Mouse (Mus musculus): Measurements from ENCODE around the gene Cnp.
"Not testable (repeated sequence)": the region's sequence is repeated elsewhere in the genome, so short reads cannot be mapped to it uniquely, and the experiment has no call there.

Gene Cnp

DNA sequence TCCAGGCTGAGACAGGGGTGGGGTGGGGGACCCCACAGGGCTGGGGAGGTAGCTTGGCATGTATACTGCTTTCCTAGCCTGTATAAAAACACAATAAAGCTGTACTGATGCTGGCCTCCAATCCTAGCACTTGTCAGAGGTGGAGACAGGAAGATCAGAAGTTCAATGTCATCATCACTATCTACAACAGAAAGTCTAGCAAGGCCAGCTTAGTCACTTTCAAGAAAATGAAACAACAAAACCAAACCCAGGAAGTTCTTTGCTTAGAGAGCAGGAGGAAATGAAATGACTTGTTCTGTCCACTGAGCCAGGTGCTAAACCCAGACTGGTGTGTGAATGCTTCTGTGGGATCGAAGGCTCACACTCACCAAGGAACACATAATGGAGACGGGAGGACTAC lies 13.8 kb downstream of the Cnp start:
- DNase-seq (ENCODE audit: low spot score in 2 of 2), result no peak

DNA sequence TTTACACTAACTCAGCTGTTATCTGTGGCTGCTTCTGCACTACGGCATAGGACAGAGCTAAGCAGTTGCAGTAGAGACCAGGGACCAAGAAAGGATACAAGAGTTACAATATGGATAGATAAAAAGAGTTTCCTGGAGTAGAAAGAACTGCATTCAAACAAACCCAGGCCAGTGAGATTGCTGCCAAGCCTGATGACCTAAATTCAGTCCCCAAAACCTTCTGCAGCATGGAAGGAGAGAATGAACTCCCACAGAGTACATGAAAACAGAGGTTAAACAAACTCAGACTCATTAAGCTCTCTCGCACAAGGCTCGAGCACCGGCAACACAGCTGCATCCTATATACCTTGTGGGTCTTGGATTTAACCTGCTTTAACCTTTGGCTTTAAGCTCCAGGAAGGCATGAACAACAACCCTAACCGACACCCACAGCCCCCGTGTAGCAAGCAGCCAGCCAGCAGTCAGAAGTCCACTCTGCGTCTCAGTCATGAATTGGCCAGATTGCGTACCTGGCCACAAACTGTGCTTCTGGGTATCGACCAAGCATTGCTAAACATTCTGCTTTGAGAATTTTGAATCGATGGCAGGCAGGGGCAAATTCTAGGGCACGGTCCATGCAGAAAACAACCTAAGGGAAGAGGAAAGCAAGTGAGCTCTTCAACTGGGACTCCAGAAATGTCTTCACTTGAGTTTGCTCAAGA lies 17.8 kb downstream of the Cnp start:
- no peak for DNase-seq (ENCODE audit: low spot score in 2 of 2)

DNA sequence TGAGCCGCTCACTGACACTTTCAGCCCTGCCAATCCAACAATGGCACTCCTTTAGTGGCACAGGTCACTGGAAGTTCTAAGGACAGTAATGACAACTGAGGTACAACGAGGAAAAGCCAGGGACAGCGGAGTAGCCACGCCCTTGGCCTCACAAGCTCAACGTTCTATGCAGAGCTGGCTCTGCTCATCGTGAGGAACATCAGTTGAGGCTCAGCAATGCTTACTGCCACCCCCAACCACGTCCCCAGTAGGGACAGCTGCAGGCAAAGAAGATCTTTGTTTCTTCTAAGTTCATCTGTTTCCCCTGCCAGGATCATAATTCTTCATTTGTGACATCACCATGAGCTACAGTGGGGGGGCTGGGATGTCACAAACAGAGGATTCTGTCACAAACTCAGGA lies 19.9 kb downstream of the Cnp start:
- no peak for DNase-seq (ENCODE audit: low spot score in 2 of 2)

DNA sequence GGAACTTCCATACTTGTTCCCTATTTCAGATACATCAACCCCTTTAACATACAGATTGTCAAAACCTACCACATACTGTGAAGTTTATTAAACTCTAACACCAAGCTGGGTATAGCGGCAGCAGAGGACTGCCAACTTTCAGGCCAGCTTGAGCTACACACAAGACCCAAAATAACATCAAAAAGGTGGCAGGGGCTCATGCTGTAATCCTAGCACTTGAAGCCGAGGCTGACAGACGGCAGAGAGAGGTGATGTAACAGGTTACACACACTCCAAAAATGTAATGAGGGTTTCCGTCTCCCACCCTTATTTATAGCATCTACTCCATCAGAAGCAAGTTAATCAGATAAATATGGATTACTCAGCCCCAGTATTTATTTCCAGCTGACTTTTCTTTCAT lies 20.8 kb downstream of the Cnp start:
- no peak for DNase-seq (ENCODE audit: low spot score in 2 of 2)

DNA sequence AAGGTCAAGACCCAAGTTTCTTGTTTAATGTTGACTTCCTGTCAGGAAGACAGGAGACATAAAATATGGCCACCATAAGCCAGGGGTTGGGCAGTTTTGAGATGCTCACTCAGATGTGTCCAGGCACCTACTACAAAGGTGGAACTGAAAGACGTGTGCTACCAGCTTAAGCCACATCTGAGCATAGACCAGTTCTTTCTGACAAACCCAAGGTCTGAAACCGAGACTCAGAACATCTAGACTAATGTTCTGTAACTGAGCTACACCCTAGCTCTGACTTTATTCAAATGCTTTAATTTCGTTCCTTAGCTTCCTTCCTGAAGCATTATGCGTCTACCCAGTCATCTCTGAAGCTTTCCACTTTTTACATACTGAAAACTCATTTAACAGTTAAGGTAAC lies 23.4 kb downstream of the Cnp start:
- DNase-seq (ENCODE audit: low spot score in 2 of 2), result no peak

DNA sequence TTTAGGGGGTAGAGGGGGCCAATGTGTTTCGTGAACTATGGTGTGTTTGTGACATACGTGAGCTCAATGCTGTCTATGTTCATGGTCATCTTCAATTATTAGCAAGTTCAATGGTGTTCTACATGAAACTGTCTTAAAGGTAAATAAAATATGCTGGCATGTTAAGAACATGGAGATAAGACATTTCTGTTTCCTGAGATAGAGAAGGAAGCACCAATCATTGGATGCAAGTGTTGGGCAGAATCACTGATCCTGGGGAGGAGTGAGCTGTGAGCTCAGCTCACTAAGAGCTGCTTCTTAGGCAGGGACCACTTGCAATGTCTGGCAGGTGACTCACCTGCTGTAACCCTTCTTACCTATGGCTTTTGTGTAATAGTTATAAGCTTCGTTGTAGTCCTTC lies 26.7 kb downstream of the Cnp start:
- no peak for DNase-seq (ENCODE audit: low spot score in 2 of 2)

DNA sequence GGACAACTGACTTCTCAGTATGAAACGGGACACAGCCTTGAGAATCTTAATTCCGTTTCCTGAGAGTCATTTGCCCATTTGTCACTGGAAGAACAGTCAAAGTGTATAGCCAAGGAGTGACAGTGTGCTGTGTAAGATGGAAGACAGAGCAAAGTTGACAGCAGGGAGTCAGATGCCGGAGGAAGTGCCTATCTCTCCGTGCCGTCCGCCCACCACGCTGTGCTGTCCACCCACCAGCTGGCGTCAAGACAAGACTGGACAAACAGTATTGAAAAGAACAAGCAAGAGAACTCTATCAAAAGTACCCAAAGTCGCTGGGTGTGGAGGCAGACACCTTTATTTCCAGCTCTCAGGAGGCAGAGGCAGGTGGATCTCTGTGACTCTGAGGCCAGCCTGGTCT lies 28.5 kb downstream of the Cnp start:
- DNase-seq (ENCODE audit: low spot score in 2 of 2), result no peak

DNA sequence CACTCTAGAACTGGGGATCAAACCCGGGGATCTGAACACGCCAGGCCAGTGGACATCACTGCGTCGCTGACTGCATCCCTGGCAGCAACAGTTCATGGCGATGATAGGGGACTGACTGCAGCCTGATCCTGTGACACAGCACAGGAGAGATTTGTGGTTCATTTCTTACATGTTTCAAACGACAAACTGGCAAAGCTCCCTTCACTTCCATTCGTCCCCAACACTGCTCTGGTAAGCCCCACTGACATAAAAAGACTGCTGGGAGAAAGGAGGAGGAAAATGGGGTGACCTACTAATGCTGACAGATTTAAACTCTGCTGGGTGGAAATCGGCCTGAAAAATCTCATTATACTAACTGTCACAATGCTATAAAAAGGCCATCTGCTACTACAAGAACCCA lies 29.1 kb downstream of the Cnp start:
- no peak for DNase-seq (ENCODE audit: low spot score in 2 of 2)

DNA sequence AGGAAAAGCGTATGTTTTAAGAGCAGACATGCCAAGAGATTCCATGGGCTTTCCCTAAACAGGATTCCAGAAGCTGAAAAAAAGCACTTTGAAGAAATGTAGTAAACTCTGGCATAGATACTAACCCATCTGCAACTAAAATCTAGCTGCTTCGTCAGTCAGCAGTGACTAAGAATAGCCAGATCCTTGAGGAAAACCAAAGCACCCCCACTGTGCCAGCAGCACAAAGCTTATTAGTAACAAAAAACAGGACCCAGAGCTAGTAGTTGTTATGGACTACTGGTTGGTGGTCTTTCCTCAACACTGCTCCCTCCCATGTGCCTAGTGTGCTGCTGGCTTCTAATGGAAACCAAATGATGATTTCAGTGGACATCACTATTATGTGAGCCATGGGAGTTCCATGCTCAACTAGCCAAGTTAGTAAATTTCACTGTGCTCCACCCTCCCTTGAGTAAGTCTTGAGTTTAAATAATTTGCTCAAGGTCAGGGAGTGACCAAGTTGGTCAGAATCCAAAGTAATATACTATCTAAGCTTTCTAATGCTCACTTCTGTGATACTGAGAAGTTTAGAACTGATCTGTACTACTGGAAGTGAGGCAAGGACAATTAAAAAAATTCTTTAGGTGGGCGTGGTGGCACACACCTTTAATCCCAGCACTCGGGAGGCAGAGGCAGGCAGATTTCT lies 29.8 kb downstream of the Cnp start:
- no peak for DNase-seq (ENCODE audit: low spot score in 2 of 2)

DNA sequence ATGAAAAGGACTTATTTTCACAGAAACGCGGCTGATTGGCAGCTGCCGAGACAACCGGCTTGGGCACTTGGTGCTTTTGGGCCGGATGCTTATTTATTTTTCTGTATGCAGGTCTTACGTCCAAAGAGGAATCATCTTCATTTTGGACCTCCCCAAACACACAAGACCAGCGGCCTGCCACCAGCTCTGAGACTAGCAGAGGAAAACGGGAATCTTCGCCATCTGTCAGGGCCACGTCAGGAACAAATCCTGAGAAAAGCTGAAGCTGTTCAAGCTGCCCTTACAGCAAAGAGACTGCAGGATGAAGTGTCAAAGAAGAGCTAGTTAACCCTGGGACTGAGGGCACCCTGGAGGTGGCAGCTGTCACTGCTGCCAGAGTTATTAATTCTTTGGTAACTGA lies 30.7 kb downstream of the Cnp start:
- no peak for DNase-seq (ENCODE audit: low spot score in 2 of 2)

DNA sequence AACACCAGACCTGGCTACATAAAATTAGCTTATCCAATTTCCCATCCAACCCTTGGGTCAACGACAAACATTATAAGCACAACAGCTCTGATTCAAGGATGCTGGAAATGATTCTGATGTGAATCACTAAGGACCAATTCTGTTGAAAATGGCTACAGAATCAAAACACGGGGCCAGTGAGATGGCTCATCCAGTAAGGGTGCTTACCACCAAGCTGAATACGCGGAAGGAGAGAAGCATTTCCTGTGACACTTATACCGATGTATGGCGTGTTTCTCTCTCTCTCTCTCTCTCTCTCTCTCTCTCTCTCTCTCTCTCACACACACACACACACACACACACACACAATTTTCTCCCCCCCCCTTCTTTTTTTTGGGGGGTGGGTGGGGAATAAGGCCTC lies 32.4 kb downstream of the Cnp start:
- no peak for DNase-seq (ENCODE audit: low spot score in 2 of 2)

DNA sequence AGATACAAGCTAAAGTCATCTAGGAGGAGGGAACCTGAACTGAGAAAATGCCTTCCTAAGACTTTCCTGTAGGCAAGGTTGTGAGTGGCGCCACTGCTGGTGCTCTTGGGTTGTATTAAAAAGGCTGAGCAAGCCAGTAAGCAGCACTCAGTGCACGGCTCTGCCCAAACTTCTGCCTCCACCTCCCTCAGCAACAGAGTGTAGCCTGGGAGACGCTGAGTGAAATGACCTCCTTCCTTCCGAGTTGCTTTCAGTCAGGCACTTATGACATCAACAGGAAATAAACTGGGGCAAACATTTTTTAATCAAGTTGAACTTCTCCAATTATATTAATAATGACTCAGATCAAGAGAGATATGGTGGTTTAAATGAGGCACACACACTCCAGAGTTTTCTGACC lies 34.1 kb downstream of the Cnp start:
- DNase-seq (ENCODE audit: low spot score in 2 of 2), result no peak

DNA sequence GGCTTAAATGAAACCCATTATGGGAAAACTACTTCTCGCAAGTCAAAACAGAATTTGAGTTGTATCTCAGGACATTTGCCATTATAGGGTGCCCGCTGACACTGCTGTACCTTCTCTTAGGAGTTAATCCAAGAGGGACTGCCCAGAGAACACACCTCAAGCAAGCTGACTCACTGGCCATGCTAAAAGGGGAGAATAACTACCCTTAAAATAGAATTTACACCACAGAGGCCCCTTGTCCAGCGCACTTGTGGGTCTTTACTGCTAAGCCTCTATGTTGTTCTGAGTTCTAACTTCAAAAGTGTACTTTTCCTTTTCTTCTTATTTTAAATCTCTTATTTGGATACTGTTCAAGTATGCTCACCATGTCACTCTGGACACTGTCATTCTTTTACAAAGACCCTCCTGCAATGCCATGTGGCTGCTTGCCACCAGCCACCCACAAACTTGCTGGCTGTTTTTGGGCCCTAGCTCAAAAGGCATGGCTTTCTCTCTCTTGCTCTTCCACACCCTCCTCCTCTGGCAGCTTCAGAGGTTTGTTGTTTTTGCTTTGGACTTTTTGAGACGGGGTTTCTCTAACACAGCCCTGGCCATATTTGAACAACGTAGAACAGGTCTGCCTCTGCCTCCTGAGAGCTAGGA lies 34.8 kb downstream of the Cnp start:
- DNase-seq (ENCODE audit: low spot score in 2 of 2), result no peak

DNA sequence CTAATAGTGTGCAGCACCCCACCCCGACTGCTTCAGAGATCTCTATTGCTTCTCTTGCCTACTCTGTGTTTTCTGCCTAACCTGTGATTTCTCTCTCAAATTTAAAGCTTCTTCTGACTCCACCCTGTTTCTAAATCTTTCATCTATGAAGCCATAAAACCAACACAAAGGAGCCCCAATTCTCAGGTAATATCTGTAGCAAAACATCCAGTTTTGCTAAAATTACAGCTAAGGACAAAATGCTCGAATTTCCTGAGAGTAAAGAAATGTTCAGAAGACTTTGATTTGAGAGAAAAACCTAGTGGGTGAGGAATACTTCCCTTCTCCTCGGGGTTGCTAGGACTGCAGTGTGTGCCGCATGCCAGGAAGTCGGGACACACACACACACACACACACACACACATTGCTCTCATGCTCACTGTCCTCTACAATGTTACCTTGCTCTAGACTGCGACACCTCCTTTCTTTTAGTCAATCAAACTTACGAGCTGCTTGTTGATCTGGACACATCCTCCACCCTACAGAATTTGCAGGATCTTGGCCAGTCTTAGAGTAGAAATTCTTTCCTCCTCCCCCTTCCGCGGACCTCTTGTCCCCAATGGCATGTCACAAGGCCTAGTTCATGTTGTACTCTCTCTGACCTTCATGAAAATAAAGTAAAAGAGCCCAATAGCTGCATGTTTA lies 35.4 kb downstream of the Cnp start:
- no peak for DNase-seq (ENCODE audit: low spot score in 2 of 2)

DNA sequence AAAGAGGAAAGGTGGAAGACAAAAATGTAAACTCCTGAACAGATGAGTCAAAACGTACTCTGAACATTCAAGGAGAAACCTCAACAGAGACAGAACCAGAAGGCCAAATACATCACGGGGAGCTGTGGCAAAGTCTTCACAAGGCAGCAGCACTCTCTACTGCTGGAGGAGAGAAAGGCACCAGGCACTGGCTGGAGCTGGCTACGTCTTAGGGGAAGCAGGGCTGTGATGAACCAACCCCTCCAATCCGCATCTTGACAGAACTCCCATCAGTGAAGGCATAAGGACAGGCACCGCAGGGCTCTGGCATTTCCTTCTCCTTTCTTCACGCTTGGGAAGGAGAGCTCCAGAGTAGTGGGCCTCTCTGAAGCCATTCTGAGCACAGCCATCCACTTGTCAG lies 36.9 kb downstream of the Cnp start:
- DNase-seq (ENCODE audit: low spot score in 2 of 2), result no peak

DNA sequence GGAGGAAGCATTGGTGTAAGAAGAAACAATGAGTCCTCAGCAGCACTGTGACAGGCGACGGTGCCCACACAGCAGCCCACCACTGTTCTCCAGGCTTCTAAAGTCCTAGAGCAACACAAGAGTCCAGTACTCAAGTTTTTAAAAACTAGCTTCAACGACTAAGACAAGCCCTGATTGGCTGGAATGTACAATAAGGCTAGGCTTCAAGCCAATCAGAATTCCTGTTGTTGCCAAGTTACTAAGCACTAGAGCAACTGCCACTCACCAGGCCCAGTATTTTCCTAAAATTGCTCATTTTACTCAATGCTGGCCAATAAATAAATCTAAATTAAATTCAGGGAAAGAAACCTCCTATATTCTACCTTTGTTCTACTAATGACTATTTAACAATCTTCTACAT lies 38.5 kb downstream of the Cnp start:
- DNase-seq (ENCODE audit: low spot score in 2 of 2), result no peak

DNA sequence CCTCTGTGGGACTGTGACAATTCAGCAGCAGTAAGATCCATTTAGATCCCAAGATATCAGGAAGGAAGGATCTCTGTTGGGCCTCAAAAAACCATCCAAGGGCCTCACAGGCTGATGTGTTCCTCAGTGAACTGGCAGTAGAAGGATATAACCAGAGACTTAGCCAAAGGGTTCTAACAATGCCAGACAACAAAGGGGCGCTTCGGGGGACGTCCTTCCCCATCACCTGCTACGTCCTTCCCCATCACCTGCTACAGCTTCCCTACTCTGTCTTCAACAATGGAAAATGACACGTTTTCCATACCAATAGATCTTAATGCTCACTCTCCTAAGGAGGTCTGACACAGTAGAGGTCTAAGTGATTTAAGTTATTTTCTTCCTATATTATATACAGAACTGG lies 41.6 kb downstream of the Cnp start:
- DNase-seq (ENCODE audit: low spot score in 2 of 2), result no peak

DNA sequence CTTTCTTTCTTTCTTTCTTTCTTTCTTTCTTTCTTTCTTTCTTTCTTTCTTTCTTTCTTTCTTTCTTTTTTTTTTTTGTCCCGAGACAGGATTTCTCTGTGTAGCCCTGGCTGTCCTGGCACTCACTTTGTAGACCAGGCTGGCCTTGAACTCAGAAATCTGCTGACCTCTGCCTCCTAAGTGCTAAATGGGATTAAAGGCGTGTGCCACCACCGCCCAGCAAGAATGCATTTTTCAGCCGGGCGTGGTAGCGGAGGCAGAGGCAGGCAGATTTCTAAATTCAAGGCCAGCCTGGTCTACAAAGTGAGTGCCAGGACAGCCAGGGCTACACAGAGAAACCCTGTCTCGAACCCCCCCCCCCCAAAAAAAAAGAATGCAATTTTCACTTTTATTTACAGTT lies 42.1 kb downstream of the Cnp start:
- not testable (repeated sequence) for DNase-seq (ENCODE audit: low spot score in 2 of 2)

DNA sequence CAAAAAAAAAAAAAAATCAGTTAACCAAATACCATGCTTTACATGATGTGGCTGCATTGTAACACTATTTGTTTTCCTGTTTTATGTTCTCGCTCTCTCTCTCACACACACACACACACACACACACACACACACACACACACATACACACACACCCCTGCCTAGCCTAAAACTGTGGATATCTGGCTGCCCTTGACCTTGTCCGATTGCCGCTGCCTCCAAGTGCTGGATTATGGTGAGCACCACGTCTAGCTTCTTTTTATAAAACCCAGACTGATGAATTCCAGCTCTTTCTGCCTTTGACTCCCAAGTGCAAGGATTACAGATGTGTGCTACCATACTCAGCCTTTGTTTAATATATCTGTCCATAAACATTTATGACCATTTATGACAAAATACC lies 42.8 kb downstream of the Cnp start:
- no peak for DNase-seq (ENCODE audit: low spot score in 2 of 2)

DNA sequence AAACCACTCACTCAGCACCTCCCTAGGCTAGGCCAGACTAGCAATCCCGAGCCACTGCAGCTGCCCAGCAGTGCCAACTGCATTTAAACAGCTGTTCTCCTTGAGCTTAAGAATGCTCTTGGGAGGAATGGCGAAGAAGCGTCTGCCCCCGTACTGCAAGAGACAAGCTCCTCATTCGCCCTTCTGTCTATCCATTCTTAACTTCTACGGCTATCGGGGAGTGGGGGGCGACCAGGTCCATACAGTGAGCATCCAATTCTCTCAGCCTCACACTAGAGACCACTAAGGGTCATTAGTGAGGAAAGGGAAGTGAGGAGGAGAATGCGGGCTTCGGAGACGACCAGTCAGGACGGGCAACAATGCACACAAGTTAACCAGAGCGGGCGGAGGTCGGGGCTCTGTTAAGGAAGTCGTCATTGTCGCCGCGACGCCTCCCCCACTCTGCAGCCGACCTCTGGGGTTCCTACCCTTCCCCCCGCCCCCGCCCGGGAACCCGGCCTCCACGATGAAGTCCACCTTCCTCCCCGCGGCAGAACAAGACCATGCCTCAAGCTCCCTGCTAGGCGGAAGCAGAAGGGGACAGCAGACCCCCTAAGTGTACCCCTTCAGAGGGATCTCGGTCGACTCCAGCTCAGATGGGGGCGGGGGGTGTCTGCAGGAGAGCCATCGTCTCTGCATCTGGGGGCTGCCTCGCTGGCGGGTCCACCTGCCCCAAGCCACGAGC lies 44.2 kb downstream of the Cnp start, which contains the start of gene Nkiras2:
Nkiras2 (plus strand) TSS at position 484 of the 724 bp plus-strand sequence.
- peak; percentile 81 to 85 for DNase-seq (ENCODE audit: low spot score in 2 of 2)

DNA sequence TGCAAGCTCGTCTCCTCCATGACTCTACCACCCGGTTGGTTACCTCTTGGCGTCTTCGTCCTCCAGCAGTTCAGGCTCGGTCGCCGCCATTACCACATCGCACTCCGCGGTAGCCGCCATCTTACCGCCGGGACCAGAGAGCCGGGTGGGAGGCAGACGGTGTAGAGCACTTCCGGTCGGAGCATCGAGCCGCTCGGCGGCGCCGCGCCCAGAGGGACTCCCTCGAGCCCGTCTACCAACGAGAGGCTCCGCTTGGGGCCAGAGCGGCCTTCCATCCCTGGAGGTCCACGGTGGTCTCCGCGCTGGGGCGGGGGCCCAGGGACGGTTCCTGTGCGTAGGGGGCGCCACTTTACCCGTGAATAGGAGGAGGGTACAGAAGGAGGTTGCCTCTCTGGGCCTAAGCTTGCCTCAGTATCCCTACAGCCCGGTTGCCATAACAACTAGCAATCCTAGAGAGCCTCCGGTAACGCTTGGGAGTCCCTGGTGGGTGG lies 44.8 kb downstream of the Cnp start:
- DNase-seq (ENCODE audit: low spot score in 2 of 2), result peak; percentile 98 to 99

DNA sequence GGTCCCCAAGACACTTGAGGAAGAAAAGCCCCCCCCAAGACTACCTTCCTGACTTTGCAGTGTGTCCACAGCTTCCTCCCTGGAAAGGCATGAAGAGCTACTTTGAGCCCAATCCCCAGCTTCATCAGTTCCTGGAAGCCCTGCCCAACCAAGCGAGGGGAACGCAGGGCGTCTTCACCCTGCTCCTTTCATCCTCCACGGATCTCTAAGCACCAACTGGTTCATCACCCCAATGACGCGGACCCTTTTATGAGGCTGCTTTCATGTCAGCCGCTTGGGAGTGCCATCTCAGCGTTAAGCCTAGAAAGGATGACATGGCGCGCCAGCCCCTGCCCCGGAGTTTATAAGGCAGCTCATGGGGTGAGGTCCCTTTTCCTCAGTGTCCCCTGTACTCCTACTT lies 45.3 kb downstream of the Cnp start, which contains the start of gene Dnajc7:
Dnajc7 (minus strand) TSS at position 187 of the 400 bp plus-strand sequence.
- DNase-seq (ENCODE audit: low spot score in 2 of 2), result no peak
